Mouse (Mus musculus): ENCODE results near the gene Tnnc1. TPM values are rescaled to one million over a fixed set of nuclear protein-coding genes. Genes with fewer than 3 reads are reported as not detected.
A peak's percentile ranks its signal among the peaks of the same experiment; 100 is the strongest.

The Tnnc1 gene
- polyA plus RNA-seq, 1 experiment from 2014 or later: 2.1 TPM

DNA sequence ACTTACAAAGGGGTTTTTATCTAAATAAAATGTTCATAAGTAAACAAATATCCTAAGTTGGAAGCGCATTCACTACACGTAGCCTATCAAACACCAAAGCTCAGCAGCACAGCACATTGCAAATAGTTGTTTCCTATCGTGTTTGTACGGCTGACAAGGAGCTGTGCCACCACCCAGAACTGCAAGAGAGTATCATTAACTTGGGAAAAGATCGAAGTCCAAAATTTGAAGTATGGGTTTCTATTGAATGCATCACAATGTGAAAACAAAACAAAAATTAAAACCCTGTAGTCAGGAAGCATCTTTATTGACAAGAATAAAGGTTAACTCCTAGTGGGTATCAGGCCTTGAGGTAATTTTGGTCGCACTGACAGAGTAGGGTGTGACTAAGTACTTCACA, 40.3 kb downstream of the Tnnc1 start:
- WGBS: 95% methylated on average over 6 of the region's 6 CpGs
- H3K9ac ChIP-seq: no peak overlapping the region
- no peak overlapping the region for H3K4me3 ChIP-seq (replicated peaks)
- H3K36me3 ChIP-seq (replicated peaks): peaks cover 7% of the 10 kb centered on the region
- H3K4me1 ChIP-seq: peaks cover 22% of the 10 kb centered on the region
- H3K9me3 ChIP-seq: no peaks in the 10 kb centered on the region
- no peak for ATAC-seq (ENCODE audit: low FRiP score)
- H3K4me2 ChIP-seq: no peak overlapping the region
- no peaks in the 10 kb centered on the region for H3K27me3 ChIP-seq
- no peak overlapping the region for H3K27ac ChIP-seq

DNA sequence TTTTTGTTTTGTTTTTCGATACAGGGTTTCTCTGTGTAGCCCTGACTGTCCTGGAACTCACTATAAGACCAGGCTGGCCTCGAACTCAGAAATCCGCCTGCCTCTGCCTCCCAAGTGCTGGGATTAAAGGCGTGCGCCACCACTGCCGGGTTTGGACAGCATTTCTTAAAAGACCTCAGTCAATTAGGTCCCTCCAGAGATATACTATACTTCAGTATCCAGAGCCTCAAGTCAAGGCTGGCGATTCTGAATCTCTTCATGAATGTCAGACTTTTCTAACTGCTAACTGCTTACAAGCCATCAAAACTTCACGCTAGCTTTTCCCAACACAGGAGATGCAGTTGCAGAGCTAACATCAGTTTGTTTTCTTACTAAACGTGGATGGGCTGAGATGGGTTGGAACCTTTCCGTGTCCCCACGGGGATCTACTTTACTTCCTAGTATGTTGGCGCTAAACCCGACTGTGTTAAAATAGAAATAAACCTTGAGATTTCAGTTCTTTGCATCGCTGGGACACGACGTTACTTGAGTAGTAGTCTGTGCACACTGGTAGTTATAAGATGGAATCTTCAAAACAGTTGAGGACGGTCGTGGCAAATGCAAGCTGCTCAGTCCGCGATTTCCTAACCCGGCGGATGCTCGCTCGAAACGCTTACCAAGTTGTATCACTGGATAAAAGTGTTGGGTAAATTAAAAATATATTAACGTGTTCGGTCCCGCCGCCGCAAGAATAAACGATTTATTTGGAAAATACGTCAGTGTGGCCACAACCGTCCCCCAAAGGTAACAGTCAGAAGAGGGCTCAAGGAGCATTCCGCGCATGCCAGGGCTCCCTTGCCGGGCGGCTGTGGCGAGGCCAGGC, 42.3 kb downstream of the Tnnc1 start:
- 23% methylated on average over 38 of the region's 38 CpGs for WGBS
- ATAC-seq (ENCODE audit: low FRiP score): 0 out of 2 replicates have a peak, but pooled peaks have one; percentile 15

DNA sequence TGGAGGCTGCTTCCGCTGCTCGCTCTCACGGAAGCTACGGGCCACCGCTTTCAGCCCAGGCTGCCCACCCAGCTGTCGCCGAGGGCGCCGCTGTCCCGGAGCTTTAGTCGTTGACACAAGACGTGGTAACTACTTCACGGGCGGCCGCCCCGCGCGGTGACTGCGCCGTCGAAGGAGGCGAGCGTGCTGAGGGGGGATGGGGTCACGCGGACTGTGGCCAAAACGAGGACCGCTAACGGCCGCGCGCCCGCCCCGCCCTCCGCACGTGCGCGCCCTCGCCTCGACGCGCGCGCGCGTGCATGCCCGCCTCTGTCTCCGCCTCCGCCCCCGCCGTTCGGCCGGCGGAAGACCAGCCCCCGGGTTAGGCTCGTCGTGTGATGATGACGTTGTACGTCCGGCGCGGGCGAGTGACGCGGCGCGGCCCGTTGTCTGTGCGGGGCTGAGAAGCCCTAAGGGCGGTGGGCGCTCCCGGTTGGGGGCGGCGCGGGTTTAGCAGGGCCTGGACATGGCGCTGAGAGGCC, 43.0 kb downstream of the Tnnc1 start, which contains the start of the genes Phf7 and Bap1:
Phf7 (minus strand) TSS at position 234 of the 521 bp plus-strand sequence.
Bap1 (plus strand) TSS at position 367 of the 521 bp plus-strand sequence.
- peak within 1 kb of the TSS; percentile 92 for H3K4me2 ChIP-seq
- peak within 1 kb of the TSS; percentile 96 for H3K9ac ChIP-seq
- under 1% methylated on average over 74 of the region's 75 CpGs for WGBS
- peaks cover 22% of the 10 kb centered on the region for H3K4me1 ChIP-seq
- no peaks in the 10 kb centered on the region for H3K27me3 ChIP-seq
- no peaks in the 10 kb centered on the region for H3K9me3 ChIP-seq
- H3K4me3 ChIP-seq (replicated peaks): peak within 1 kb of the TSS; percentile 93
- peaks cover 35% of the 10 kb centered on the region for H3K36me3 ChIP-seq (replicated peaks)
- ATAC-seq (ENCODE audit: low FRiP score): peak; percentile 93
- peak within 1 kb of the TSS; percentile 91 for H3K27ac ChIP-seq

More for the DNA sequence above, 42.3 kb downstream of the Tnnc1 start:
- no peaks in the 10 kb centered on the region for H3K9me3 ChIP-seq
- H3K4me3 ChIP-seq (replicated peaks): peak overlapping the region; percentile 93
- H3K27ac ChIP-seq: peak overlapping the region; percentile 91
- H3K4me1 ChIP-seq: peaks cover 22% of the 10 kb centered on the region
- peak overlapping the region; percentile 92 for H3K4me2 ChIP-seq
- peak overlapping the region; percentile 96 for H3K9ac ChIP-seq
- H3K27me3 ChIP-seq: no peaks in the 10 kb centered on the region
- peaks cover 28% of the 10 kb centered on the region for H3K36me3 ChIP-seq (replicated peaks)

DNA sequence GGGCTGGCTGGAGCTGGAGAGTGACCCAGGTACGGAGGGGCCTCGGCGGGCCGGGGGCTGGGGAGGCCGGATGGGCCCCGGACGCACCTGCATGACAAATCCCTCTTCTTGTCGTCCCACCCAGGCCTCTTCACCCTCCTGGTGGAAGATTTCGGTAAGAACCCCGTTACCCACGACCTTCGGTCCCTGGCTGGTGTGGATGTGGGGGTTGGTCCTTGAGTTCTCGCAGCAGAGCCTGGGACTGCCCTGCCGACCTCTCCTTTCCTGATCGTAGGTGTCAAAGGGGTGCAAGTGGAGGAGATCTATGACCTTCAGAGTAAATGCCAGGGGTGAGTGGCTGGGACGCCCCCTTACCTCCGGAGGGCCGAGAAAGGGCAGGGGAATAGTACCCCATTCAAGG, 43.5 kb downstream of the Tnnc1 start:
- no peak; the same call in 1 of the 2 replicates for ATAC-seq (ENCODE audit: low FRiP score)
- 3% methylated on average over 13 of the region's 18 CpGs for WGBS
- peaks cover 40% of the 10 kb centered on the region for H3K36me3 ChIP-seq (replicated peaks)
- H3K4me1 ChIP-seq: peaks cover 22% of the 10 kb centered on the region
- peak overlapping the region; percentile 96 for H3K9ac ChIP-seq
- H3K27ac ChIP-seq: peak overlapping the region; percentile 91
- H3K4me2 ChIP-seq: peak overlapping the region; percentile 92
- H3K27me3 ChIP-seq: no peaks in the 10 kb centered on the region
- peak overlapping the region; percentile 93 for H3K4me3 ChIP-seq (replicated peaks)
- no peaks in the 10 kb centered on the region for H3K9me3 ChIP-seq

DNA sequence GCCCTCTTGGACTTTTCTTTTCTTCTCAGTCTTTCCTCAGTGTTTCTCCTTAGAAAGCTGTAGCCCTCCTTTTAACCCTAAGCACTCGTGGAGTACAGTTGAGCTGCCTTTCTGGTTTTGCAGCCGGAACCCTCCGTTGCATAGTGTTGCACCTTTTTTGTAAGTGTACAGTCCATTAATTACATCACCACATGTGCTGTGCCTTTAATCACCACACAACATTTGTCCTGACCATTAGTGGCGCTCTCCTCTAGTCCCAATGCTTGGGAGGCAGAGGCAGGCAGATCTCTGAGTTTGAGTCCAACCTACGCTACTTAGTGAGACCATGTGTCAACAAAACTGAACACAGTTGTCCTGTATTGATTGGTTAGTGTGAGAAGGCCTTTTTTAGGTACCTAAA, 44.0 kb downstream of the Tnnc1 start:
- peak overlapping the region; percentile 93 for H3K4me3 ChIP-seq (replicated peaks)
- 88% methylated on average over 5 of the region's 5 CpGs for WGBS
- H3K4me1 ChIP-seq: peaks cover 22% of the 10 kb centered on the region
- H3K9me3 ChIP-seq: no peaks in the 10 kb centered on the region
- ATAC-seq (ENCODE audit: low FRiP score): no peak
- H3K9ac ChIP-seq: peak overlapping the region; percentile 96
- H3K36me3 ChIP-seq (replicated peaks): peaks cover 44% of the 10 kb centered on the region
- peak overlapping the region; percentile 92 for H3K4me2 ChIP-seq
- H3K27ac ChIP-seq: no peak overlapping the region
- no peaks in the 10 kb centered on the region for H3K27me3 ChIP-seq

DNA sequence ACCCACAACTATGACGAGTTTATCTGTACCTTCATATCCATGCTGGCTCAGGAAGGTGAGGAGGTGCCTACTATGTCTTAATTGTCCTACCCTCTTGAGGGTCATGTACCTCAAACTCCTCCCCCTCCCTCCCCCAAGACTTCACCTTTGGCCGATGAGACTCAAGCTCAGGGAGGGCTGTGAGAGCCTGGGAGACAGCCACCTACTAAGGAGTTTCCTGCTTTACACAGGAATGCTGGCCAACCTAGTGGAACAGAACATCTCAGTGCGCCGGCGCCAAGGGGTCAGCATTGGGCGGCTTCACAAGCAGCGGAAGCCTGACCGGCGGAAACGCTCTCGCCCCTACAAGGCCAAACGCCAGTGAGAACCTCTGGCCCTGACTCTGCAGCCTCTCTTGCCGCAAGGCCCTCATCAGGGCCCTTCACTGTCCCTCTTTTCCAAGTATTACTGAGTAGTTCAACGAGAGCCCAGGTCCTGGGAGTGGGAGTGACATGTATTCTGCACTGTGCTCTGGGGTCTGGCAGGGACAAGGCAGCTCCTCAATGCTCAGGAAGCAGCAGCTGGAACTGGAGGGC, 50.5 kb downstream of the Tnnc1 start:
- H3K27ac ChIP-seq: no peak overlapping the region
- no peak for ATAC-seq (ENCODE audit: low FRiP score)
- H3K4me2 ChIP-seq: no peak overlapping the region; the same call in 1 of the 2 replicates
- no peaks in the 10 kb centered on the region for H3K9me3 ChIP-seq
- peaks cover 95% of the 10 kb centered on the region for H3K36me3 ChIP-seq (replicated peaks)
- no peak overlapping the region for H3K9ac ChIP-seq
- no peak overlapping the region for H3K4me3 ChIP-seq (replicated peaks)
- no peaks in the 10 kb centered on the region for H3K4me1 ChIP-seq
- WGBS: 97% methylated on average over 14 of the region's 14 CpGs
- no peaks in the 10 kb centered on the region for H3K27me3 ChIP-seq

DNA sequence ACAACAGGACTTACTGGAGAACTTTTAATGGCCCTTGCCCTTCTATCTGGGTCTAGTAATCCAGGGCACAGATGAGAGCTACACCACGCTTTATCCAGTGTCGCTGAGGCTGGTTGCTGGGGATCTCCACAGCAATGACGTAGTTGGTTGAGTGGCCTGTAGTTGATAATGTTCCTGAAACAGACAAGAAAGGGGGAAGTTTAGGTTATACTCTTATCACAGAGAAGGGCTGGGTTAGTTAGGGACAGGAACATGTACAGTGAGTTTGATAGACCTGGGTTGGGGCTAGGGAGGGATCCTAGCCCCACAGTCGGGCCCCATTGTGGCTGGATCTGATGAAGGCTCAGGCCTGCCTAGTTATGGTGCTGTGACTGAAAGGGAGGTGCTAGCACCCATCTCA, 52.3 kb downstream of the Tnnc1 start:
- Histone ChIP-seq H3K4me2 (no peak overlapping the region), H3K9ac (no peak overlapping the region), H3K4me3 (replicated peaks) (no peak overlapping the region), H3K4me1 (no peaks in the 10 kb centered on the region), H3K9me3 (no peaks in the 10 kb centered on the region), H3K27ac (no peak overlapping the region), H3K27me3 (no peaks in the 10 kb centered on the region), H3K36me3 (replicated peaks) (peaks cover 77% of the 10 kb centered on the region)
- WGBS: 96% methylated on average over 4 of the region's 4 CpGs
- no peak for ATAC-seq (ENCODE audit: low FRiP score)

DNA sequence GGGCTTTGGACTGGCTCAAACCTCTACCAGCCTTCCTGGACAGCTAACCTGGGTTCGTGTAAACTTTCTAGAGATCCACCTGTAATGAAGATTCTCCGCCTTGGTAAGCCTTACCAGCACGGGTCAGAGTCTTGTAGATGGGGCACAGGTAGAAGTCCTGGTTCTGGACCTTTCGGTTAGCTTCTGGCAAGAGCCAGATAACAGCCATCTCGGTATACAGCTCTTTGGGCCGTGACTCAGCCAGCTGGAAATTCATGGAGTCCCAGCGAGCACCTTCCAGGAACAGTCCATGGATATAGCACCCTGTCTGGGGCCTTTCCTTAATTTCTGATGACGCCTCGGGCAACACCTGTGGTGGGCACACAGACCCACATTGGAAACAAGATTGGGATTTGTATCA, 52.8 kb downstream of the Tnnc1 start:
- 94% methylated on average over 9 of the region's 9 CpGs for WGBS
- ATAC-seq (ENCODE audit: low FRiP score): no peak
- H3K27me3 ChIP-seq: no peaks in the 10 kb centered on the region
- no peaks in the 10 kb centered on the region for H3K4me1 ChIP-seq
- H3K4me2 ChIP-seq: no peak overlapping the region
- peaks cover 71% of the 10 kb centered on the region for H3K36me3 ChIP-seq (replicated peaks)
- no peaks in the 10 kb centered on the region for H3K9me3 ChIP-seq
- H3K27ac ChIP-seq: no peak overlapping the region
- H3K4me3 ChIP-seq (replicated peaks): no peak overlapping the region
- no peak overlapping the region for H3K9ac ChIP-seq

Other genes with a start within 250 kb of the Tnnc1 start
- gene Glt8d1, start 206.9 kb upstream of the Tnnc1 start, polyA plus RNA-seq (2016; fragmentation: Nextera tagmentation; extraction: Ambion mirVana): 60.5 and 66.0 TPM in 2 replicates
- gene Spcs1, start 206.6 kb upstream of the Tnnc1 start, polyA plus RNA-seq (2016; fragmentation: Nextera tagmentation; extraction: Ambion mirVana): 262 and 276 TPM in 2 replicates
- gene Pbrm1, start 189.2 kb upstream of the Tnnc1 start, polyA plus RNA-seq (2016; fragmentation: Nextera tagmentation; extraction: Ambion mirVana): 176 and 189 TPM in 2 replicates
- 98.7 and 107 TPM in 2 replicates for gene Gnl3, start 189.2 kb upstream of the Tnnc1 start, polyA plus RNA-seq (2016; fragmentation: Nextera tagmentation; extraction: Ambion mirVana)
- 54.6 and 67.9 TPM in 2 replicates for gene Smim4, start 79.4 kb upstream of the Tnnc1 start, polyA plus RNA-seq (2016; fragmentation: Nextera tagmentation; extraction: Ambion mirVana)
- gene Nt5dc2, start 77.3 kb upstream of the Tnnc1 start, polyA plus RNA-seq (2016; fragmentation: Nextera tagmentation; extraction: Ambion mirVana): 406 and 410 TPM in 2 replicates
- 23.1 and 26.1 TPM in 2 replicates for gene Stab1, start 39.7 kb upstream of the Tnnc1 start, polyA plus RNA-seq (2016; fragmentation: Nextera tagmentation; extraction: Ambion mirVana)
- 439 and 446 TPM in 2 replicates for gene Nisch, start 8.6 kb downstream of the Tnnc1 start, polyA plus RNA-seq (2016; fragmentation: Nextera tagmentation; extraction: Ambion mirVana)
- 0.86 and 0.93 TPM in 2 replicates for gene Sema3g, start 9.5 kb downstream of the Tnnc1 start, polyA plus RNA-seq (2016; fragmentation: Nextera tagmentation; extraction: Ambion mirVana)
- 14.8 and 15.8 TPM in 2 replicates for gene Phf7, start 43.0 kb downstream of the Tnnc1 start, polyA plus RNA-seq (2016; fragmentation: Nextera tagmentation; extraction: Ambion mirVana)
- 130 and 135 TPM in 2 replicates for gene Bap1, start 43.1 kb downstream of the Tnnc1 start, polyA plus RNA-seq (2016; fragmentation: Nextera tagmentation; extraction: Ambion mirVana)
- 7.3 and 8.0 TPM in 2 replicates for gene Dnah1, start 115.6 kb downstream of the Tnnc1 start, polyA plus RNA-seq (2016; fragmentation: Nextera tagmentation; extraction: Ambion mirVana)
- 46.8 and 47.5 TPM in 2 replicates for gene Capn7, start 128.3 kb downstream of the Tnnc1 start, polyA plus RNA-seq (2016; fragmentation: Nextera tagmentation; extraction: Ambion mirVana)
- 37.7 and 39.1 TPM in 2 replicates for gene Sh3bp5, start 227.8 kb downstream of the Tnnc1 start, polyA plus RNA-seq (2016; fragmentation: Nextera tagmentation; extraction: Ambion mirVana)

All from forebrain, embryonic 12.5 days (tissue).